Mouse (Mus musculus) forebrain, embryonic 12.5 days (tissue): ENCODE measurements at regions not wholly inside any gene's neighbourhood (a gene's known extent, or its start where the extent isn't known, plus 50 kb on each side); places are given as distances from the start of the nearest gene placed in this dataset.
A peak's percentile ranks its signal among the peaks of the same experiment; 100 is the strongest.

Source experiments
- ATAC-seq: fragments of 200-750 bp; cut with Nextera tagmentation; 2 replicates; pipeline ENCODE4 v1.8.0; 2017; ENCODE audit warnings: moderate TSS enrichment; ENCODE audit not compliant: low FRiP score
- H3K27ac ChIP-seq: fragments of 300-500 bp; sonication (generic); 2 replicates; pipeline ENCODE4 v1.5.1; 2016; ENCODE audit warnings: mild to moderate bottlenecking
- H3K27me3 ChIP-seq: fragments of 300-500 bp; sonication (generic); 2 replicates; pipeline ENCODE4 v1.6.1; 2016; ENCODE audit warnings: mild to moderate bottlenecking
- H3K36me3 ChIP-seq: fragments of 300-500 bp; sonication (generic); replicated peaks from 2 replicates; pipeline ENCODE4 v1.6.1; 2016; ENCODE audit warnings: mild to moderate bottlenecking
- H3K4me1 ChIP-seq: fragments of 300-500 bp; sonication (generic); 2 replicates; pipeline ENCODE4 v1.6.1; 2016
- H3K4me2 ChIP-seq: fragments of 300-500 bp; sonication (generic); 2 replicates; pipeline ENCODE4 v1.6.1; 2016; ENCODE audit warnings: mild to moderate bottlenecking, moderate library complexity
- H3K4me3 ChIP-seq: fragments of 300-500 bp; sonication (generic); replicated peaks from 2 replicates; pipeline ENCODE4 v1.5.1; 2016; ENCODE audit warnings: mild to moderate bottlenecking
- H3K9ac ChIP-seq: fragments of 300-500 bp; sonication (generic); 2 replicates; pipeline ENCODE4 v1.6.1; 2016; ENCODE audit warnings: mild to moderate bottlenecking
- H3K9me3 ChIP-seq: fragments of 300-500 bp; sonication (generic); 2 replicates; pipeline ENCODE4 v1.6.1; 2016
- WGBS: fragments of 180-500 bp; shearing (Covaris S2); methylation state at CpG from one replicate; pipeline ENCODE4 v1.1.7; 2016; 5-methylcytosine and 5-hydroxymethylcytosine counted together

- Histone ChIP-seq H3K36me3 (no peaks in the 10 kb centered on the region), H3K27me3 (peaks cover 4% of the 10 kb centered on the region; the same call in 1 of the 2 replicates), H3K4me3 (no peak overlapping the region), H3K9ac (no peak overlapping the region), H3K27ac (no peak overlapping the region), H3K4me1 (peaks cover 76% of the 10 kb centered on the region), H3K4me2 (no peak overlapping the region), H3K9me3 (no peaks in the 10 kb centered on the region)
- no peak for ATAC-seq
- WGBS = 56% methylated on average over 4 of the region's 4 CpGs
Measured at GRCm38 (mm10) chr12:112235841-112236240, 89.8 kb downstream of the Kif26a start.

- 61% methylated on average over 13 of the region's 13 CpGs for WGBS
- Histone ChIP-seq H3K27ac (peak overlapping the region; percentile 10; the same call in 1 of the 2 replicates), H3K27me3 (peaks cover 4% of the 10 kb centered on the region; the same call in 1 of the 2 replicates), H3K4me2 (no peak overlapping the region), H3K4me1 (peaks cover 78% of the 10 kb centered on the region), H3K9me3 (no peaks in the 10 kb centered on the region), H3K4me3 (no peak overlapping the region), H3K36me3 (no peaks in the 10 kb centered on the region), H3K9ac (no peak overlapping the region)
- no peak for ATAC-seq
Measured at GRCm38 (mm10) chr12:112237061-112237490, 91.1 kb downstream of the Kif26a start.

GRCm38 (mm10) chr12:112238834-112239233, 92.8 kb downstream of the Kif26a start:
- no peak overlapping the region for H3K4me2 ChIP-seq
- WGBS = 3% methylated on average over 7 of the region's 7 CpGs
- H3K36me3 ChIP-seq = no peaks in the 10 kb centered on the region
- peak; percentile 31; the same call in 1 of the 2 replicates for ATAC-seq
- peak overlapping the region; percentile 86 for H3K27ac ChIP-seq
- H3K9ac ChIP-seq = no peak overlapping the region
- no peak overlapping the region for H3K4me3 ChIP-seq
- no peaks in the 10 kb centered on the region for H3K9me3 ChIP-seq
- H3K27me3 ChIP-seq = peaks cover 4% of the 10 kb centered on the region; the same call in 1 of the 2 replicates
- H3K4me1 ChIP-seq = peaks cover 83% of the 10 kb centered on the region

GRCm38 (mm10) chr12:112241740-112242171, 95.7 kb downstream of the Kif26a start:
- H3K27ac ChIP-seq = peak overlapping the region; percentile 86
- H3K4me2 ChIP-seq = no peak overlapping the region
- no peak overlapping the region for H3K4me3 ChIP-seq
- H3K4me1 ChIP-seq = peaks cover 78% of the 10 kb centered on the region
- ATAC-seq = peak; percentile 72
- H3K9me3 ChIP-seq = no peaks in the 10 kb centered on the region
- 0 out of 2 replicates have a peak overlapping the region, but pooled peaks have one; percentile 12 for H3K9ac ChIP-seq
- no peaks in the 10 kb centered on the region for H3K36me3 ChIP-seq
- 4% methylated on average over 3 of the region's 3 CpGs for WGBS
- H3K27me3 ChIP-seq = peaks cover 4% of the 10 kb centered on the region; the same call in 1 of the 2 replicates

GRCm38 (mm10) chr12:112243231-112243630, 97.2 kb downstream of the Kif26a start:
- Histone ChIP-seq H3K4me2 (no peak overlapping the region), H3K27me3 (no peaks in the 10 kb centered on the region), H3K9me3 (no peaks in the 10 kb centered on the region), H3K4me3 (no peak overlapping the region), H3K9ac (no peak overlapping the region), H3K4me1 (peaks cover 64% of the 10 kb centered on the region), H3K27ac (0 out of 2 replicates have a peak overlapping the region, but pooled peaks have one; percentile 86), H3K36me3 (no peaks in the 10 kb centered on the region)
- 69% methylated on average over 5 of the region's 5 CpGs for WGBS
- 0 out of 2 replicates have a peak, but pooled peaks have one; percentile 3 for ATAC-seq

- no peaks in the 10 kb centered on the region for H3K36me3 ChIP-seq
- no peak for ATAC-seq
- 0 out of 2 replicates have a peak overlapping the region, but pooled peaks have one; percentile 21 for H3K9ac ChIP-seq
- H3K4me3 ChIP-seq = no peak overlapping the region
- peaks cover 35% of the 10 kb centered on the region for H3K4me1 ChIP-seq
- H3K4me2 ChIP-seq = no peak overlapping the region
- H3K9me3 ChIP-seq = no peaks in the 10 kb centered on the region
- 0 out of 2 replicates have a peak overlapping the region, but pooled peaks have one; percentile 4 for H3K27ac ChIP-seq
- H3K27me3 ChIP-seq = no peaks in the 10 kb centered on the region
- 46% methylated on average over 8 of the region's 8 CpGs for WGBS
Measured at GRCm38 (mm10) chr12:112250894-112251293, 104.9 kb downstream of the Kif26a start.

- Histone ChIP-seq H3K4me2 (no peak overlapping the region), H3K27me3 (no peaks in the 10 kb centered on the region), H3K27ac (peak overlapping the region; percentile 31; the same call in 1 of the 2 replicates), H3K4me1 (peaks cover 31% of the 10 kb centered on the region), H3K9ac (no peak overlapping the region), H3K9me3 (no peaks in the 10 kb centered on the region), H3K36me3 (no peaks in the 10 kb centered on the region), H3K4me3 (no peak overlapping the region)
- no peak; the same call in 1 of the 2 replicates for ATAC-seq
- 46% methylated on average over 10 of the region's 10 CpGs for WGBS
Measured at GRCm38 (mm10) chr12:112253461-112253860, 107.5 kb downstream of the Kif26a start.

- Histone ChIP-seq H3K27me3 (no peaks in the 10 kb centered on the region), H3K9me3 (no peaks in the 10 kb centered on the region), H3K4me1 (peaks cover 30% of the 10 kb centered on the region), H3K9ac (no peak overlapping the region), H3K36me3 (no peaks in the 10 kb centered on the region), H3K4me3 (no peak overlapping the region), H3K27ac (no peak overlapping the region), H3K4me2 (no peak overlapping the region)
- ATAC-seq = no peak
- 91% methylated on average over 12 of the region's 12 CpGs for WGBS
Measured at GRCm38 (mm10) chr12:112255223-112255622, 109.2 kb downstream of the Kif26a start.

- Histone ChIP-seq H3K4me3 (no peak overlapping the region), H3K27me3 (no peaks in the 10 kb centered on the region), H3K27ac (no peak overlapping the region), H3K4me1 (peaks cover 14% of the 10 kb centered on the region), H3K4me2 (no peak overlapping the region), H3K36me3 (no peaks in the 10 kb centered on the region), H3K9me3 (no peaks in the 10 kb centered on the region), H3K9ac (no peak overlapping the region)
- ATAC-seq = no peak
- WGBS = 23% methylated on average over 11 of the region's 11 CpGs
Measured at GRCm38 (mm10) chr12:112257691-112258090, 111.7 kb downstream of the Kif26a start.

GRCm38 (mm10) chr12:112263283-112264056, 117.5 kb downstream of the Kif26a start:
- H3K36me3 ChIP-seq = no peaks in the 10 kb centered on the region
- no peak overlapping the region for H3K4me2 ChIP-seq
- H3K9me3 ChIP-seq = no peaks in the 10 kb centered on the region
- H3K4me3 ChIP-seq = no peak overlapping the region
- WGBS = 83% methylated on average over 14 of the region's 14 CpGs
- ATAC-seq = no peak
- H3K27ac ChIP-seq = peak overlapping the region; percentile 19; the same call in 1 of the 2 replicates
- no peaks in the 10 kb centered on the region for H3K4me1 ChIP-seq
- H3K9ac ChIP-seq = no peak overlapping the region
- H3K27me3 ChIP-seq = peaks cover 6% of the 10 kb centered on the region; the same call in 1 of the 2 replicates

- Histone ChIP-seq H3K36me3 (no peaks in the 10 kb centered on the region), H3K4me2 (no peak overlapping the region), H3K9me3 (no peaks in the 10 kb centered on the region), H3K27me3 (peaks cover 6% of the 10 kb centered on the region; the same call in 1 of the 2 replicates), H3K27ac (no peak overlapping the region), H3K9ac (no peak overlapping the region), H3K4me3 (no peak overlapping the region), H3K4me1 (no peaks in the 10 kb centered on the region)
- ATAC-seq = no peak
- WGBS = 76% methylated on average over 7 of the region's 7 CpGs
Measured at GRCm38 (mm10) chr12:112264201-112264600, 118.2 kb downstream of the Kif26a start.

GRCm38 (mm10) chr12:112265289-112265969, 119.4 kb downstream of the Kif26a start:
- Histone ChIP-seq H3K4me2 (no peak overlapping the region), H3K27ac (no peak overlapping the region), H3K36me3 (no peaks in the 10 kb centered on the region), H3K9ac (no peak overlapping the region), H3K4me1 (no peaks in the 10 kb centered on the region), H3K27me3 (peaks cover 6% of the 10 kb centered on the region; the same call in 1 of the 2 replicates), H3K9me3 (no peaks in the 10 kb centered on the region), H3K4me3 (no peak overlapping the region)
- no peak for ATAC-seq
- 76% methylated on average over 10 of the region's 10 CpGs for WGBS
